Mouse (Mus musculus): ENCODE results near the gene Glra1. TPM values are rescaled to one million over a fixed set of nuclear protein-coding genes. Genes with fewer than 3 reads are reported as not detected.

The Glra1 gene
- total RNA-seq, 2 experiments from 2014 or later: not detected

Small RNA genes within 50 kb of the gene (microRNA-seq; reads per million reads assigned to microRNA genes)
- gene Mir7652: 0 reads per million in 2 experiments

Other genes with a start within 250 kb of the Glra1 start
- gene Sparc, start 185.0 kb downstream of the Glra1 start, total RNA-seq (2021): 1,000 to 10,000 TPM; 2,118 to 2,804 TPM
- gene Atox1, start 147.0 kb downstream of the Glra1 start, total RNA-seq (2021): 10 to 100 TPM; 66.8 to 84.1 TPM
- gene G3bp1, start 138.5 kb downstream of the Glra1 start, total RNA-seq (2021): 10 to 100 TPM; 66.0 to 69.4 TPM

All from gastrocnemius, postnatal 10 days (tissue).